Mouse (Mus musculus) heart, embryonic 13.5 days (tissue): ENCODE measurements around the gene Adgb. TPM values are rescaled to one million over a fixed set of nuclear protein-coding genes. Genes with fewer than 3 reads are reported as not detected.

Source experiments
- ATAC-seq: fragments of 200-750 bp; cut with Nextera tagmentation; 2 replicates; pipeline ENCODE4 v1.8.0; 2017; ENCODE audit warnings: moderate TSS enrichment; ENCODE audit not compliant: insufficient number of reproducible peaks, low FRiP score, low TSS enrichment; ENCODE audit errors: extremely low read depth
- H3K27ac ChIP-seq: fragments of 300-500 bp; sonication (generic); replicated peaks from 2 replicates; pipeline ENCODE4 v1.5.1; 2015; ENCODE audit warnings: moderate library complexity, mild to moderate bottlenecking, inconsistent platforms
- H3K27me3 ChIP-seq: fragments of 300-500 bp; sonication (generic); replicated peaks from 2 replicates; pipeline ENCODE4 v1.6.1; 2015; ENCODE audit warnings: mild to moderate bottlenecking, inconsistent platforms
- H3K36me3 ChIP-seq: fragments of 300-500 bp; sonication (generic); 2 replicates; pipeline ENCODE4 v1.6.1; 2015; ENCODE audit warnings: mild to moderate bottlenecking, inconsistent platforms
- H3K4me1 ChIP-seq: fragments of 300-500 bp; sonication (generic); 2 replicates; pipeline ENCODE4 v1.6.1; 2015; ENCODE audit warnings: inconsistent platforms
- H3K4me2 ChIP-seq: fragments of 300-500 bp; sonication (generic); 2 replicates; pipeline ENCODE4 v1.6.1; 2015; ENCODE audit warnings: inconsistent platforms, mild to moderate bottlenecking, moderate library complexity
- H3K4me3 ChIP-seq: fragments of 300-500 bp; sonication (generic); 2 replicates; pipeline ENCODE4 v1.5.1; 2015; ENCODE audit warnings: moderate library complexity, mild to moderate bottlenecking, inconsistent platforms
- H3K9ac ChIP-seq: fragments of 300-500 bp; sonication (generic); 2 replicates; pipeline ENCODE4 v1.6.1; 2015; ENCODE audit warnings: inconsistent platforms, mild to moderate bottlenecking, moderate library complexity
- H3K9me3 ChIP-seq: fragments of 300-500 bp; sonication (generic); 2 replicates; pipeline ENCODE4 v1.6.1; 2016; ENCODE audit warnings: inconsistent platforms
- WGBS: fragments of 180-500 bp; shearing (Covaris S2); methylation state at CpG from one replicate; pipeline ENCODE4 v1.1.7; 2015; ENCODE audit warnings: mixed read lengths; 5-methylcytosine and 5-hydroxymethylcytosine counted together
- polyA plus RNA-seq: library from polyadenylated mRNA; unstranded; fragments of >200 nt; fragmentation: Nextera tagmentation; extraction: Ambion mirVana; gene quantifications from 2 replicates; pipeline ENCODE4 v1.2.1, GENCODE M21; 2015

Adgb gene
- polyA plus RNA-seq, 1 experiment from 2014 or later: 0.15 TPM

DNA sequence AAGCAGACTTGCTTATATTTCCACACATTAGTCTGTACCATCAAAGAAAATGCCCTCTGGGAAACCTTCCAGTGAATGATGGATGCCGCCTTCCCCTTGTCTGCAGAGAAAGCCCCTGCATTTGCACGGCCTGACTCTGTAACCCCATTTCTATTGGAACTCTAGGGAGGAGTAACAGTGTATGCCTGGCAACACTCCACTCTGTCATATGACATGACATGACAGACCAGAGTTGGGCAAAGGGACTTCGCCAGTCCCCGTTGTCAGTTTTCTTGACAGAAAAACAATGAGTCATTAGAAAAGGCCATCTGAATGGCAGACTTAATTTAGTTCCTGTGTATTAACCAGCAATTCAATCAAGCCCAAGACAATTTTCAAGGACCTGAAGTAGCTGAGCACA, 167.8 kb downstream of the Adgb start:
- H3K4me1 ChIP-seq: peaks cover 10% of the 10 kb centered on the region
- WGBS: 78% methylated on average over 4 of the region's 4 CpGs
- no peak overlapping the region for H3K27ac ChIP-seq
- no peaks in the 10 kb centered on the region for H3K27me3 ChIP-seq
- H3K9me3 ChIP-seq: no peaks in the 10 kb centered on the region
- no peak for ATAC-seq
- no peaks in the 10 kb centered on the region for H3K36me3 ChIP-seq
- H3K4me2 ChIP-seq: no peak overlapping the region
- no peak overlapping the region for H3K9ac ChIP-seq
- H3K4me3 ChIP-seq: no peak overlapping the region

DNA sequence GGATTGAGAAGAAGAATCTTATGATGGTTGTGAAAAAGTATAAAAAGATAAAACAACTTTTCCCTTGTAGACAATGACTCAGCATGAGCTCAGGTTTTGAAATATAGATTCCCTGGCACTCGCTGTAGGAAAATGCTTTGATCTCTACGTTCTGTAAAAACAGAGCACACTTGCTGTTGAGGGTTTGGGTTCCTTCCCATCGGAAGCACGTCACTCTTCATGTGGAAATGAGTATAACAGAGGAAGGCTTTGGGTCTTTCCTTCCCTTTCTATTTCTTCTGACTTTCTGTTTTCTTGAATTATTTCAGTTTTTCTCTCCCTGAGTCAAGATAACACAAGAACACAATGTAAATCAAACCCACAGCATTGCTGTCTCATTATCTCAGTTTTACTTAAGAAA, 170.4 kb downstream of the Adgb start:
- H3K9me3 ChIP-seq: no peaks in the 10 kb centered on the region
- no peak overlapping the region for H3K9ac ChIP-seq
- ATAC-seq: no peak
- H3K4me1 ChIP-seq: peaks cover 10% of the 10 kb centered on the region
- H3K27me3 ChIP-seq: no peaks in the 10 kb centered on the region
- 52% methylated on average over 4 of the region's 4 CpGs for WGBS
- no peak overlapping the region; the same call in 1 of the 2 replicates for H3K27ac ChIP-seq
- H3K36me3 ChIP-seq: no peaks in the 10 kb centered on the region
- H3K4me2 ChIP-seq: no peak overlapping the region
- no peak overlapping the region for H3K4me3 ChIP-seq

DNA sequence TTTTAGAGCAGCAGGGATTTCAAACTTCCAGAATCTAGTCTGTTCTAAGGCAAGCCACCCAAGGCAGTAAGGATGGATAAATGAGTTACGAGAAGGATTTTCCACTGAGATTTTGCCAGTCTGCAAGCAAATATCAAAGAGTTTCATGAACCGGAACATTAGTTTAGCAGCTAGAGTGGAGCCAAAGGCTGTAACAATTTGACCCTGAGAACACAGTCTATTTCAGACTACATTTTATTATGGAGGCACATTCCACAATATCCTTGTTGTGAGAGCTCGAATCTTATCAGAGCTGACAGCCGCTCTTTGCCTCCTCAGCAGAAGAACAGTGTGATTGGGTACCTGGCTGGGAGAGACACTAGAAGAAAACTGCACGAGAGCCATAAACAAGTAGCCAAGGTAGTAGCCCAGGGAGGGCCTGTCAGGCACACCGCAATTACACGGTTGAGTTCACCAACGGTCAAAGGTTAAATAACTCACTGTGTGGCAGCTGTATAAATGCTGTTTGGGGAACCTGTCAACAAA, 171.1 kb downstream of the Adgb start:
- 32% methylated on average over 8 of the region's 8 CpGs for WGBS

DNA sequence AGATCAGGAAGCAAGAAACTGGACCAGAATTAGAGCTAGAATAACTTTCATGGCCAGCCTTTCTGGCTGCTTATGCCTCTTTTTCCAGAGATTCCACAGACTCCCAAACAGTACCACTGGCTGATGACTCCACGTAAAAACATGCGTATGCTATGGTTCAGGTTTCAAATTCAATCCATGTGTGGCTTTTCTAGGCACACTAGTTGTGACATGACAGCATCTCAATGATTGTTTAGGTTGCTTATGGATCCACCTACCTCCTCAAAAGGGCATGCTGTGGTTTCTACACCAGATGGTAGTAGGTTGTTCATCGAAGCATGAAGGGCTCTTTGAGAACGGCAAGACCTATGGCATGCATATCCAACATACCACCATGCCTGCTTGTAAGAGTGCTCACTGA, 172.1 kb downstream of the Adgb start:
- Histone ChIP-seq H3K4me1 (peaks cover 10% of the 10 kb centered on the region), H3K27ac (no peak overlapping the region), H3K4me2 (no peak overlapping the region), H3K27me3 (no peaks in the 10 kb centered on the region), H3K9ac (no peak overlapping the region), H3K4me3 (no peak overlapping the region), H3K9me3 (no peaks in the 10 kb centered on the region), H3K36me3 (no peaks in the 10 kb centered on the region)
- ATAC-seq: no peak
- 90% methylated on average over 4 of the region's 4 CpGs for WGBS

More for the DNA sequence above, 171.1 kb downstream of the Adgb start:
- H3K4me2 ChIP-seq: no peak overlapping the region
- 0 out of 2 replicates have a peak overlapping the region, but pooled peaks have one; percentile 9 for H3K27ac ChIP-seq
- H3K9ac ChIP-seq: no peak overlapping the region
- no peak for ATAC-seq
- H3K4me3 ChIP-seq: no peak overlapping the region
- H3K9me3 ChIP-seq: no peaks in the 10 kb centered on the region
- H3K36me3 ChIP-seq: no peaks in the 10 kb centered on the region
- H3K27me3 ChIP-seq: no peaks in the 10 kb centered on the region
- peaks cover 10% of the 10 kb centered on the region for H3K4me1 ChIP-seq

DNA sequence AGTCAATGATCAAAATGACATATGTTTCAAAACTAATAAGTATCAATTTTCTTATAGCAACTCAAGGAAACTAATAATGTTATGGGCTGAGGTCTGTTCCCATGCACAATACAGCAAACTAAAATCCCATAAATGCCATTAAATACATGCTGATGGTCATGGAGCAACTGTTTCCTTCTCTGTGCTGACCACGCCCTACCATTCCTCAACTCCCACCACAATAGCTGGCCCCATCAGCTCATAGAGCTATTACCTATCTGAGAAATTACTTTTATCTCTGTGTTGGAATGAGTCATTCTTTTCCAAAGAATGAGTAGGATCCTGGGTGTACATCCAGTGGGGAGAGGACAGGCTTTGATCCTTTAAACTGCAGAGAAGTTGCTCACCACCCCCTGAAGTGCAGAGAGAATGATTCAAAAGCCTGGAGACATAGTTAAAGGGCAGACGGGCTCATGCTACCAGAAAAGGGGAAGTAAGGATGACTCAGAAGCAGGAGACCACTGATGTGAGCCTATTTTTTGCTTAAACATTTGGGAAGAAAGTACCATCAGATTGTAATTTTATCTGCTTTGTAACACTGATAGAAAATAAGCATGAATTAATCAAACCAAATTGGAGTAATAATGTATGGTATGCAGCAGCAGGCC, 184.8 kb downstream of the Adgb start:
- Histone ChIP-seq H3K4me2 (no peak overlapping the region), H3K27me3 (no peaks in the 10 kb centered on the region), H3K4me1 (no peaks in the 10 kb centered on the region), H3K9me3 (no peaks in the 10 kb centered on the region), H3K9ac (no peak overlapping the region), H3K4me3 (no peak overlapping the region), H3K27ac (no peak overlapping the region), H3K36me3 (no peaks in the 10 kb centered on the region)
- no peak for ATAC-seq
- 64% methylated on average over 2 of the region's 2 CpGs for WGBS

Other genes with a start within 250 kb of the Adgb start
- 12.2 and 13.1 TPM in 2 replicates for gene Rab32, start 85.9 kb upstream of the Adgb start, polyA plus RNA-seq
- not detected in 2 replicates for gene Gm10944, start 209.0 kb upstream of the Adgb start, polyA plus RNA-seq